Mouse (Mus musculus) forebrain, embryonic 11.5 days (tissue): ENCODE results near the gene E2f7. TPM values are rescaled to one million over a fixed set of nuclear protein-coding genes. Genes with fewer than 3 reads are reported as not detected.

Source experiments
- ATAC-seq: fragments of 200-750 bp; cut with Nextera tagmentation; replicated peaks from 2 replicates; pipeline ENCODE4 v1.8.0; 2017; ENCODE audit warnings: moderate TSS enrichment; ENCODE audit not compliant: low FRiP score
- DNase-seq: peaks from one replicate; pipeline ENCODE4 v3.0.0-alpha.2; 2017; ENCODE audit warnings: low spot score
- H3K27ac ChIP-seq: fragments of 300-500 bp; sonication (generic); 2 replicates; pipeline ENCODE4 v1.5.1; 2014; ENCODE audit warnings: low read depth, low read length
- H3K27me3 ChIP-seq: fragments of 300-500 bp; sonication (generic); 2 replicates; pipeline ENCODE4 v1.6.1; 2014; ENCODE audit warnings: mild to moderate bottlenecking, low read length, mixed read lengths; ENCODE audit not compliant: control insufficient read depth, insufficient read depth
- H3K36me3 ChIP-seq: fragments of 300-500 bp; sonication (generic); 2 replicates; pipeline ENCODE4 v1.6.1; 2014; ENCODE audit warnings: mild to moderate bottlenecking, low read length, moderate library complexity, mixed read lengths; ENCODE audit not compliant: control insufficient read depth, insufficient read depth
- H3K4me1 ChIP-seq: fragments of 300-500 bp; sonication (generic); replicated peaks from 2 replicates; pipeline ENCODE4 v1.6.1; 2014; ENCODE audit warnings: low read length, mixed read lengths; ENCODE audit not compliant: control insufficient read depth, insufficient read depth
- H3K4me2 ChIP-seq: fragments of 300-500 bp; sonication (generic); 2 replicates; pipeline ENCODE4 v1.6.1; 2014; ENCODE audit warnings: low read depth, mild to moderate bottlenecking, low read length, moderate library complexity, mixed read lengths; ENCODE audit not compliant: severe bottlenecking
- H3K4me3 ChIP-seq: fragments of 300-500 bp; sonication (generic); 2 replicates; pipeline ENCODE4 v1.5.1; 2014; ENCODE audit warnings: low read depth, low read length
- H3K9ac ChIP-seq: fragments of 300-500 bp; sonication (generic); 2 replicates; pipeline ENCODE4 v1.6.1; 2014; ENCODE audit warnings: low read length
- H3K9me3 ChIP-seq: fragments of 300-500 bp; sonication (generic); 2 replicates; pipeline ENCODE4 v1.6.1; 2016; ENCODE audit warnings: low read length, mixed read lengths; ENCODE audit not compliant: control insufficient read depth
- WGBS: fragments of 180-500 bp; shearing (Covaris S2); extraction: QIAGEN DNeasy Blood & Tissue Kit; methylation state at CpG from one replicate; pipeline ENCODE4 v1.1.7; 2014; 5-methylcytosine and 5-hydroxymethylcytosine counted together
- polyA plus RNA-seq: library from polyadenylated mRNA; unstranded; fragments of >200 nt; fragmentation: Nextera tagmentation; extraction: Ambion mirVana; gene quantifications from 2 replicates; pipeline ENCODE4 v1.2.1, GENCODE M21; 2014

The E2f7 gene
- polyA plus RNA-seq, 1 experiment from 2014 or later = 46.5 TPM

DNA sequence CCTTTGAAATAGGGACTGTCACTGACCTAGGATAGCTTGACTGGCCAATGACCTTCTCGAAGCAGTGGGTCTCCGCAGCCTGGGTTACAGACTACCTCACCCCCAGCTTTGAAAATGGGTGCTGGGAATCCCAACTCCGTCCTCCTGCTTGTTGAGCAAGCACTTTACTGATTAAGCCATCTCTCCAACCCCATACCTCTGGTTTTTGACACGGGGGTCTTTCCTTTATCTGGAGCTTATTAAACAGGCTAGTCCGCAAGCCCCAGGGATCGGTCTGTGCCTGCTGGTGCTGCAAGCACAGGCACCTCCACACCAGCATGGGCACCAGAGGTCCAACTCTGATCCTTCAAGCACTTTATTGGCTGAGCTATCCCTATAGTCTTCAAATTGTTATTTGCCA, 1.5 kb upstream of the E2f7 start:
- no peaks in the 10 kb centered on the region for H3K9me3 ChIP-seq
- 84% methylated on average over 6 of the region's 6 CpGs for WGBS
- DNase-seq (no peak), ATAC-seq (no peak)
- no peaks in the 10 kb centered on the region for H3K36me3 ChIP-seq
- no peaks in the 10 kb centered on the region; the same call in 1 of the 2 replicates for H3K4me1 ChIP-seq
- H3K4me2 ChIP-seq = no peak overlapping the region
- no peak overlapping the region for H3K27ac ChIP-seq
- no peaks in the 10 kb centered on the region for H3K27me3 ChIP-seq
- no peak overlapping the region for H3K9ac ChIP-seq
- H3K4me3 ChIP-seq = no peak overlapping the region

- Histone ChIP-seq H3K4me2 (peak overlapping the region; percentile 85; the same call in 1 of the 2 replicates), H3K27ac (no peak overlapping the region), H3K4me3 (no peak overlapping the region), H3K36me3 (no peaks in the 10 kb centered on the region), H3K9me3 (no peaks in the 10 kb centered on the region), H3K9ac (no peak overlapping the region), H3K27me3 (no peaks in the 10 kb centered on the region), H3K4me1 (no peaks in the 10 kb centered on the region; the same call in 1 of the 2 replicates)
- ATAC-seq (no peak), DNase-seq (no peak)
- WGBS = 65% methylated on average over 12 of the region's 12 CpGs
Observed at GRCm38 (mm10) chr10:110744120-110744519, 1.1 kb upstream of the E2f7 start.

DNA sequence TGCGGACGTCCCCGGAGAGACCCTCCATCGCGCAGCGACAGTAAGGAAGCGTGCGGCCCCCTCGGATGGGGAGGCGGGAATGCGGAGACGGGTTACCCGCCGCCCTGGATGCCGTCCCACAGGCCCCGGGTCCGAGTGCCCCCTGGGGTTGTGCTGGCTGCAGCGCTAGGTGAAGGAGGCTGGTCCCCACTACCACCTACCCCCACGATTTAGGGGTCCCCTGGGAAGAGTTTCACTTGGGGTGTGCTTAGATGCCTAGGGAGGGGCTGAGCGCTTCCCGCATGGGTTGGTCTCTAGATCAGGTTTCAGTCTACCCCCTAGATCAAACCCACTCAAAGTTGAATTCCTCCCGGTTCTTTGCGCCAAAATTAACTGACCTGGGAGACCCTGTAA, 397 bp downstream of the E2f7 start:
- H3K9me3 ChIP-seq = no peaks in the 10 kb centered on the region
- DNase-seq (no peak), ATAC-seq (peak; percentile 68; the same call in 1 of the 2 replicates)
- H3K4me2 ChIP-seq = peak overlapping the region; percentile 56
- no peaks in the 10 kb centered on the region for H3K27me3 ChIP-seq
- 0 out of 2 replicates have a peak, but pooled peaks cover 2% of the 10 kb centered on the region for H3K36me3 ChIP-seq
- H3K4me3 ChIP-seq = peak overlapping the region; percentile 80
- no peaks in the 10 kb centered on the region; the same call in 1 of the 2 replicates for H3K4me1 ChIP-seq
- H3K27ac ChIP-seq = peak overlapping the region; percentile 76; the same call in 1 of the 2 replicates
- peak overlapping the region; percentile 90 for H3K9ac ChIP-seq
- WGBS = under 1% methylated on average over 23 of the region's 23 CpGs

DNA sequence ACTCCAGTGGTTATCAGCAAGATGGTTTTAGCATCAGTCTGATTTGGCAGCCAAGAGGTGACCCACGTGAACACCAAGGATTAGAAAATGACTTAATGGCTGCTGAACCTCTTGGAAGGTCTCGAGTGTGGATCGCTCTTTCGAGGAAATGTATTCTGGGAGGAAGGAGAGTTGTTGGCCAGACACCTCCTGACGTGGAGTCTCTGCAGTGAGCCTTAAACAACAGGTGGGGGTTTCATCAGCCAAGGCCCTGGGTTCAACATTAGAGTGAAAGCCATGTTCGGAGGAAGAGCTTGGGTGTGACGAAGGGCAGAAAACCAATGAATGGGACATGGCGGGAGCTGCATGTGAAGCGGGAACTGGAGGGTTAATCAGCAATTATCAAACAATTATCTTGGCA, 3.8 kb downstream of the E2f7 start:
- WGBS = 96% methylated on average over 9 of the region's 9 CpGs
- H3K36me3 ChIP-seq = peaks cover 7% of the 10 kb centered on the region
- no peaks in the 10 kb centered on the region for H3K27me3 ChIP-seq
- H3K27ac ChIP-seq = no peak overlapping the region
- H3K4me1 ChIP-seq = no peaks in the 10 kb centered on the region; the same call in 1 of the 2 replicates
- ATAC-seq (no peak), DNase-seq (no peak)
- no peak overlapping the region for H3K4me2 ChIP-seq
- no peaks in the 10 kb centered on the region for H3K9me3 ChIP-seq
- no peak overlapping the region for H3K4me3 ChIP-seq
- H3K9ac ChIP-seq = no peak overlapping the region

DNA sequence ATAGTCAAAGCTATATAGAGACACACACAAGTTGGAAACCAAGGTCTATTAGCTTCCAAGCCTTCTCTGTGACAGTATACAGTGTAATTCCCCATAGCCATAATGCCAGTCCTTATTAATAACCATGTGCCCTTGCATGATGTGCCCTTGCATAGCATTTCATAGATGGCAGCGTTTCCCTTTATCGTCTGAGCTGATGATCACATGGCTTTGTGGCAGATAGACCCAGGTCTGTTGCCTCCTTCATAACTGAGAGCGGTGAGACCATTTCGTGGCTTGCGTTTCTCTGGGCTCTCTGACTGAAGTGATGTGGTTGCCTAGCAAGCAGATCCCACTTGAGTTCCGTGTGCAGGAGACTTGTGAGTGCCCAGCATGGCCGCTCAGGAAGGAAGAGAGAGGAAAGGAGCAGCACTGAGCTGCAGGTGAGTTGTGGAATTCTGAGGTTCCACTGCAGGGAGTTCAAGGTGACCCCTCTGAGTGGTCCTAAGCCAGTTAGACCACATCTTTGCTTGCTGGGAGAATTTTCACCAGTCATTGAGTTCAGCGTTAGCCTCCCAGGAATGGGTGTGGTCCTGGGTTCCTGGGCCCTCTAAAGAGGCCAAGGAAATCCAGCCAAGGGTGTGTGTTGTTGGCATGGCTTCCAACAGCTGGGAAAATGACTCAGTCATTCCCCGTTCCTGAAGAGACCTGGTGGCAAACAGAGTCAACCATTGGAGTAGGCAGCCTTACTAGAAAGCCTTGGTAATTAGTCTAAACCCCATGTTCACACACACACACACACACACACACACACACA, 4.5 kb downstream of the E2f7 start:
- Histone ChIP-seq H3K27ac (no peak overlapping the region), H3K9me3 (no peaks in the 10 kb centered on the region), H3K4me1 (no peaks in the 10 kb centered on the region; the same call in 1 of the 2 replicates), H3K27me3 (no peaks in the 10 kb centered on the region), H3K9ac (no peak overlapping the region), H3K4me3 (no peak overlapping the region), H3K4me2 (no peak overlapping the region), H3K36me3 (peaks cover 8% of the 10 kb centered on the region)
- DNase-seq (no peak), ATAC-seq (no peak)
- WGBS = 94% methylated on average over 9 of the region's 9 CpGs

GRCm38 (mm10) chr10:110752849-110753248, 7.6 kb downstream of the E2f7 start:
- Histone ChIP-seq H3K4me1 (no peaks in the 10 kb centered on the region), H3K9ac (no peak overlapping the region), H3K4me2 (no peak overlapping the region), H3K36me3 (peaks cover 19% of the 10 kb centered on the region), H3K27me3 (no peaks in the 10 kb centered on the region), H3K27ac (no peak overlapping the region), H3K9me3 (no peaks in the 10 kb centered on the region), H3K4me3 (no peak overlapping the region)
- ATAC-seq (no peak), DNase-seq (no peak)
- 92% methylated on average over 3 of the region's 3 CpGs for WGBS

DNA sequence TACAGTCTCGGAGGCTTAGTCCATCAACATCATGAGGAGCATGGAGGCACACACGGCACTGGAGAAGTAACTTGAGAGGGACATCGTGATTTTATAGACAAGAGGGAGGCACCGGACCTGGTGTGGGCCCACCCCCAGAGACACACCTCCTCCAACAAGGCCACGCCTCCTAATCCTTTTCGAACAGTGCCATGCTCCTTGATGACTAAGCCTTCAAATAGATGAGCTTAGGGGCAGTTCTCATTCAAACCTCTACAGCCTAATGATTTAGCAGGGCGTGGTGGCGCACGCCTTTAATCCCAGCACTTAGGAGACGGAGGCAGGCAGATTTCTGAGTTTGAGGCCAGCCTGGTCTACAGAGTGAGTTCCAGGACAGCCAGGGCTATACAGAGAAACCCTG, 10.3 kb downstream of the E2f7 start:
- H3K4me2 ChIP-seq = no peak overlapping the region
- peaks cover 18% of the 10 kb centered on the region for H3K36me3 ChIP-seq
- H3K27ac ChIP-seq = no peak overlapping the region
- H3K4me1 ChIP-seq = no peaks in the 10 kb centered on the region
- DNase-seq (no peak), ATAC-seq (no peak)
- H3K9ac ChIP-seq = no peak overlapping the region
- H3K9me3 ChIP-seq = no peaks in the 10 kb centered on the region
- WGBS = 94% methylated on average over 10 of the region's 10 CpGs
- no peaks in the 10 kb centered on the region for H3K27me3 ChIP-seq
- no peak overlapping the region for H3K4me3 ChIP-seq

- DNase-seq = no peak
- no peaks in the 10 kb centered on the region for H3K9me3 ChIP-seq
- H3K27ac ChIP-seq = no peak overlapping the region
- H3K27me3 ChIP-seq = no peaks in the 10 kb centered on the region
- H3K4me2 ChIP-seq = no peak overlapping the region
- H3K4me3 ChIP-seq = no peak overlapping the region
- no peak overlapping the region for H3K9ac ChIP-seq
- peaks cover 18% of the 10 kb centered on the region for H3K36me3 ChIP-seq
- H3K4me1 ChIP-seq = no peaks in the 10 kb centered on the region
- 94% methylated on average over 7 of the region's 7 CpGs for WGBS
- ATAC-seq = no peak
Observed at GRCm38 (mm10) chr10:110756271-110756793, 11.1 kb downstream of the E2f7 start.
